9 mouse cellular contexts compared by ENCODE assay signal in the genomic region with DNA sequence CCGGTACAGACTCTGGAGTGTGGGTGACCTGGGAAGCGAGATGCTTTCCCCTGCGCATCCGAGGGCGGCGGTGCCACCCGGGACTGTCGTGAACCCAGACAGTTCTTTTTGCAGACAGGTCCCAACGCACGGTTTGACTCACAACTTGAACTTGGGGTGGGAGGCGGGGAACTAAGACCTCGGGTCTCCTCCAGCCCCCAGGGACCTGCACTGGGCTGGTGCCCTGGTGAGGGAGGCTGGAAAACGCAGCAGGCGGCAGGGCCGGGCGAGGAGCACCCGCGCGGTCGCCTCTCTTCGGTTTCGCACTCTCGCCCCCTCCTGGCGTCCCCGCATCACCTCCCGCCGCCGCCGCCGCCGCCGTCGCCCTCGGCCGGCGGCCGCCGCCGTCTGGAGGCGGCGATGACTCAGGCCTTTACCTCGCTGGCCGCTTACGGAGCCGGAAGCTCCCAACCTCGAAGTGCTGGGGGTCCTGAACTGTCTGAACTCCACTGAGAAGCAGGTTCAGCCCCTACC. TPM values are rescaled to one million over a fixed set of nuclear protein-coding genes. Genes with fewer than 3 reads are reported as not detected.
DNase-seq lines count a peak whose midpoint lies in the region; ATAC-seq and TF ChIP-seq lines count a peak whose summit lies in the region.
"Had no signal": no experiment of that assay in that cellular context is flagged by ENCODE, and none has a peak within 500 bp of the region (broad histone marks: within the 10 kb centered on the region; RNA-seq: fewer than 3 reads in every experiment).

No protein-coding gene starts in this region.

- peak overlapping the region; percentile 71 for H3K4me3 ChIP-seq in layer of hippocampus, adult 2 months
- peak overlapping the region; percentile 47 for H3K4me3 ChIP-seq in forebrain, embryonic 16.5 days (replicated peaks; ENCODE audit: low read length)
- H3K4me3 ChIP-seq in hindbrain, embryonic 15.5 days = peak overlapping the region; percentile 61
- H3K4me3 ChIP-seq in liver, adult 2 months (ENCODE audit: insufficient read depth, low read depth, low read length) = peak overlapping the region; percentile 45; the same call in 1 of the 2 replicates
- peak overlapping the region; percentile 61 for H3K4me3 ChIP-seq in midbrain, postnatal 0 days (ENCODE audit: low read depth, low read length)

- peak in 1 of 2 experiments; percentile 36 for DNase-seq in layer of hippocampus, adult 2 months (ENCODE audit: low spot score in 2 of 2)
- DNase-seq in layer of hippocampus, adult 9-10 months (ENCODE audit: low spot score) = no peak
- DNase-seq in adrenal gland, postnatal 10 days = peak; percentile 80
- no peak for DNase-seq in liver, adult 2 months (ENCODE audit: extremely low read depth, low read depth, low spot score)
- peak; percentile 44 for DNase-seq in midbrain, postnatal 0 days (ENCODE audit: low spot score)
- peak; percentile 84 for DNase-seq in thymus, postnatal 4 days

- H3K9ac ChIP-seq in forebrain, embryonic 16.5 days (replicated peaks; ENCODE audit: low read depth, low read length) = peak overlapping the region; percentile 50
- H3K9ac ChIP-seq in hindbrain, embryonic 15.5 days = peak overlapping the region; percentile 63
- H3K9ac ChIP-seq in liver, adult 2 months (ENCODE audit: low read depth, low read length) = 0 out of 2 replicates have a peak overlapping the region, but pooled peaks have one; percentile 8
- peak overlapping the region; percentile 75 for H3K9ac ChIP-seq in midbrain, postnatal 0 days (replicated peaks; ENCODE audit: low read length, poor library complexity, severe bottlenecking)

- no peak for TF ChIP-seq POLR2A in liver, adult 2 months (IDR thresholded peaks at IDR 0.05; ENCODE audit: extremely low read depth, insufficient read depth, low read length)

- peaks cover 25% of the 10 kb centered on the region for H3K4me1 ChIP-seq in forebrain, embryonic 16.5 days (replicated peaks; ENCODE audit: control insufficient read depth, insufficient read depth, low read length)
- peaks cover 27% of the 10 kb centered on the region for H3K4me1 ChIP-seq in hindbrain, embryonic 15.5 days (replicated peaks)
- H3K4me1 ChIP-seq in liver, adult 2 months (ENCODE audit: control insufficient read depth, insufficient read depth, low read length) = peaks cover 8% of the 10 kb centered on the region; the same call in 1 of the 2 replicates
- peaks cover 12% of the 10 kb centered on the region; the same call in 1 of the 2 replicates for H3K4me1 ChIP-seq in midbrain, postnatal 0 days (ENCODE audit: insufficient read depth, low read length)

- no peaks in the 10 kb centered on the region for H3K9me3 ChIP-seq in forebrain, embryonic 16.5 days (ENCODE audit: control insufficient read depth, low read length)
- H3K9me3 ChIP-seq in hindbrain, embryonic 15.5 days = no peaks in the 10 kb centered on the region
- H3K9me3 ChIP-seq in midbrain, postnatal 0 days (ENCODE audit: low read length) = no peaks in the 10 kb centered on the region

- peak overlapping the region; percentile 58; the same call in 1 of the 2 replicates for H3K27ac ChIP-seq in layer of hippocampus, adult 2 months
- H3K27ac ChIP-seq in forebrain, embryonic 16.5 days (ENCODE audit: low read length) = no peak overlapping the region
- no peak overlapping the region for H3K27ac ChIP-seq in hindbrain, embryonic 15.5 days (replicated peaks)
- no peak overlapping the region for H3K27ac ChIP-seq in liver, adult 2 months (replicated peaks; ENCODE audit: insufficient read depth, low read depth, low read length)
- no peak overlapping the region for H3K27ac ChIP-seq in midbrain, postnatal 0 days (ENCODE audit: low read depth, low read length)

- no peaks in the 10 kb centered on the region for H3K36me3 ChIP-seq in forebrain, embryonic 16.5 days (ENCODE audit: control insufficient read depth, insufficient read depth)
- no peaks in the 10 kb centered on the region for H3K36me3 ChIP-seq in hindbrain, embryonic 15.5 days
- no peaks in the 10 kb centered on the region for H3K36me3 ChIP-seq in liver, adult 2 months (ENCODE audit: control insufficient read depth, insufficient read depth, low read length)
- H3K36me3 ChIP-seq in midbrain, postnatal 0 days (ENCODE audit: insufficient read depth, low read length) = no peaks in the 10 kb centered on the region

- peaks cover 6% of the 10 kb centered on the region; the same call in 1 of the 2 replicates for H3K27me3 ChIP-seq in forebrain, embryonic 16.5 days (replicated peaks; ENCODE audit: control insufficient read depth, insufficient read depth, low read length)
- no peaks in the 10 kb centered on the region for H3K27me3 ChIP-seq in hindbrain, embryonic 15.5 days
- peaks cover 13% of the 10 kb centered on the region for H3K27me3 ChIP-seq in liver, adult 2 months (ENCODE audit: control insufficient read depth, insufficient read depth, low read length)
- H3K27me3 ChIP-seq in midbrain, postnatal 0 days (ENCODE audit: insufficient read depth, low read length) = no peaks in the 10 kb centered on the region

- TF ChIP-seq CTCF in layer of hippocampus, adult 2 months (conservative IDR thresholded peaks at IDR 0.05) = peak; percentile 61
- TF ChIP-seq CTCF in liver, adult 2 months (IDR thresholded peaks at IDR 0.05; ENCODE audit: low read depth, low read length) = 0 out of 2 replicates have a peak, but pooled peaks have one; percentile 14
- peak; percentile 27; the same call in 1 of the 2 replicates for TF ChIP-seq CTCF in midbrain, postnatal 0 days (IDR thresholded peaks at IDR 0.05)

- WGBS in forebrain, embryonic 16.5 days = under 1% methylated on average over 46 of the region's 46 CpGs
- WGBS in hindbrain, embryonic 15.5 days = under 1% methylated on average over 40 of the region's 46 CpGs
- under 1% methylated on average over 46 of the region's 46 CpGs for WGBS in liver, adult 2 months
- WGBS in midbrain, postnatal 0 days = 2% methylated on average over 45 of the region's 46 CpGs

- peak; percentile 47; the same call in 1 of the 2 replicates for ATAC-seq in forebrain, embryonic 16.5 days
- ATAC-seq in hindbrain, embryonic 15.5 days (ENCODE audit: low FRiP score, low read depth) = peak; percentile 47
- ATAC-seq in midbrain, postnatal 0 days (ENCODE audit: low FRiP score) = peak; percentile 42; the same call in 1 of the 2 replicates

- no peaks in the 10 kb centered on the region for H3K79me2 ChIP-seq in liver, adult 2 months (ENCODE audit: control insufficient read depth, insufficient read depth, low read length)

- H3K4me2 ChIP-seq in forebrain, embryonic 16.5 days (ENCODE audit: low read length) = peak overlapping the region; percentile 81
- H3K4me2 ChIP-seq in hindbrain, embryonic 15.5 days = peak overlapping the region; percentile 98
- H3K4me2 ChIP-seq in midbrain, postnatal 0 days (ENCODE audit: low read depth, low read length, poor library complexity, severe bottlenecking) = peak overlapping the region; percentile 88

RNA-seq across cellular contexts. Expression of a gene that starts 18.5 kb away (rescaled TPM):
- total RNA-seq in layer of hippocampus, adult 2 months (2021) = 10 to 100 TPM; 31.6 to 37.6 TPM
- total RNA-seq in adrenal gland, postnatal 10 days (2021) = 1 to 10 TPM; 3.3 to 6.4 TPM
- polyA plus RNA-seq in forebrain, embryonic 16.5 days (2015; fragmentation: Nextera tagmentation; extraction: Ambion mirVana) = 143 and 173 TPM in 2 replicates
- polyA plus RNA-seq in hindbrain, embryonic 15.5 days (2015; fragmentation: Nextera tagmentation; extraction: Ambion mirVana) = 199 and 226 TPM in 2 replicates
- total RNA-seq in liver, adult 2 months (2014; rRNA removed) = 0.09 and 0.34 TPM in 2 replicates
- polyA plus RNA-seq in liver, adult 2 months (2012; rRNA removed) = 0.14 and 0.72 TPM in 2 replicates
- 301 and 342 TPM in 2 replicates for total RNA-seq in midbrain, postnatal 0 days (2014; rRNA removed)
- polyA plus RNA-seq in midbrain, postnatal 0 days (2015; fragmentation: Nextera tagmentation; extraction: Ambion mirVana) = 245 and 273 TPM in 2 replicates
- total RNA-seq: neutrophil, adult 5-6 weeks had no signal

Comparison
In these comparisons a context has a peak if more than half of its experiments do, and no peak if none do; other contexts are left out.
1. DNase-seq: peak in adrenal gland, postnatal 10 days (single experiment), midbrain, postnatal 0 days (single experiment) and thymus, postnatal 4 days (single experiment); none in layer of hippocampus, adult 9-10 months (single experiment) and liver, adult 2 months (single experiment).
2. H3K9ac ChIP-seq: peak in every context shown above with its lines; median percentile 75 in midbrain, postnatal 0 days; 63 in hindbrain, embryonic 15.5 days; 50 in forebrain, embryonic 16.5 days; 8 in liver, adult 2 months.
3. RNA of a gene that starts 18.5 kb away (total RNA-seq): 301 to 342 TPM in midbrain, postnatal 0 days and 31.6 to 37.6 TPM in layer of hippocampus, adult 2 months; 3.3 to 6.4 TPM in adrenal gland, postnatal 10 days and 0.09 to 0.34 TPM in liver, adult 2 months; every median in the first group is over 4 times any median in the second.
4. Peak in every context shown above with its lines, with median percentiles within 50 percentile points of each other: H3K4me3 ChIP-seq, CTCF ChIP-seq, ATAC-seq and H3K4me2 ChIP-seq.